Mouse (Mus musculus): ENCODE results near the gene Dclk3.

DNA sequence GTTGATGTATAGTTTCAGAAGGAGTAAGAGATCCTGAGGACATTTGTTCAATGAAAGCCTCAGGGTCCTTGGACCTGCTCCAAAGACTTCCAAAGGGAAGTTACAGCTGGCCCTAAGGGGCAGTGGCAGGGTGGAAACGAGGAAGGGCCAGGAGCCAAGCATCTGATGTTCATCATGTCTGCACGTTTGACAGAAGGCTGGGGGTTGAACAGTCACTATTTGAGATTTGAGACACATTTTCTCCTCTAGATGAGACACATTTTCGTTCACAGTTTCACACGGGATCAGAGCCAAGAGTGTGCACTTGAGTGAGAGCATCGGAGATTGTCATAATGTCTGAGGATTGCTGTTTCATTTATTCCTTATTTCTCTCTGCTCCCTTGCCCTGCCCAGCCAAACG is 30.9 kb upstream of the Dclk3 start:
- no peak for TF ChIP-seq USF1 (IDR thresholded peaks at IDR 0.05; ENCODE audit: low read depth)
- no peak for TF ChIP-seq E2F4 (IDR thresholded peaks at IDR 0.05; ENCODE audit: insufficient read depth)
- TF ChIP-seq POLR2A (IDR thresholded peaks at IDR 0.05; ENCODE audit: insufficient read length, low read depth): no peak
- no peak for TF ChIP-seq TCF3 (IDR thresholded peaks at IDR 0.05; ENCODE audit: insufficient read length, low read depth)
- no peak for TF ChIP-seq MYOG (IDR thresholded peaks at IDR 0.05; ENCODE audit: control insufficient read depth in 1 of 3, insufficient read depth in 1 of 3, insufficient read length in 2 of 3, low read depth in 2 of 3)
- TF ChIP-seq TCF12 (IDR thresholded peaks at IDR 0.05; ENCODE audit: insufficient read depth, poor library complexity, severe bottlenecking): no peak
- no peak for TF ChIP-seq MAX (IDR thresholded peaks at IDR 0.05; ENCODE audit: low read depth)
- no peak for TF ChIP-seq CEBPB (IDR thresholded peaks at IDR 0.05; ENCODE audit: insufficient read depth, poor library complexity, severe bottlenecking)
- no peak for TF ChIP-seq MYOD1 (IDR thresholded peaks at IDR 0.05; ENCODE audit: control insufficient read depth in 1 of 3, insufficient read length in 2 of 3, low read depth in 2 of 3)
- TF ChIP-seq POLR2AphosphoS2 (IDR thresholded peaks at IDR 0.05; ENCODE audit: insufficient read length, low read depth): no peak
- TF ChIP-seq SRF (IDR thresholded peaks at IDR 0.05; ENCODE audit: control insufficient read depth, insufficient read length, low read depth): no peak
